Mouse (Mus musculus): Measurements from ENCODE around the gene Prelp. TPM values are rescaled to one million over a fixed set of nuclear protein-coding genes. Genes with fewer than 3 reads are reported as not detected.

The Prelp gene
- polyA plus RNA-seq, 1 experiment from 2014 or later = 8.7 TPM

- Histone ChIP-seq H3K4me1 (ENCODE audit: control insufficient read depth, insufficient read depth, low read length) (peaks cover 14% of the 10 kb centered on the region), H3K36me3 (ENCODE audit: control insufficient read depth, insufficient read depth, low read length) (no peaks in the 10 kb centered on the region), H3K4me2 (ENCODE audit: low read length) (no peak overlapping the region), H3K4me3 (replicated peaks; ENCODE audit: low read depth, low read length) (no peak overlapping the region), H3K27ac (replicated peaks; ENCODE audit: low read depth, low read length) (no peak overlapping the region), H3K27me3 (ENCODE audit: control insufficient read depth, insufficient read depth, low read length) (no peaks in the 10 kb centered on the region), H3K9me3 (ENCODE audit: control insufficient read depth, low read length) (no peaks in the 10 kb centered on the region), H3K9ac (replicated peaks; ENCODE audit: low read length) (no peak overlapping the region)
- WGBS = 84% methylated on average over 6 of the region's 6 CpGs
- no peak for DNase-seq
- no peak for ATAC-seq (ENCODE audit: low FRiP score, low TSS enrichment)
These were observed 8.2 kb downstream of the Prelp start for GRCm38 (mm10) chr1:133913018-133913417.

- ATAC-seq (ENCODE audit: low FRiP score, low TSS enrichment) = no peak
- Histone ChIP-seq H3K4me1 (ENCODE audit: control insufficient read depth, insufficient read depth, low read length) (peaks cover 22% of the 10 kb centered on the region), H3K27me3 (ENCODE audit: control insufficient read depth, insufficient read depth, low read length) (no peaks in the 10 kb centered on the region), H3K27ac (replicated peaks; ENCODE audit: low read depth, low read length) (no peak overlapping the region), H3K36me3 (ENCODE audit: control insufficient read depth, insufficient read depth, low read length) (no peaks in the 10 kb centered on the region), H3K4me3 (replicated peaks; ENCODE audit: low read depth, low read length) (no peak overlapping the region), H3K9me3 (ENCODE audit: control insufficient read depth, low read length) (no peaks in the 10 kb centered on the region), H3K4me2 (ENCODE audit: low read length) (no peak overlapping the region), H3K9ac (replicated peaks; ENCODE audit: low read length) (no peak overlapping the region)
- 24% methylated on average over 4 of the region's 4 CpGs for WGBS
- DNase-seq = peak; percentile 89
These were observed 9.8 kb downstream of the Prelp start for GRCm38 (mm10) chr1:133911456-133911855.

- Histone ChIP-seq H3K27me3 (ENCODE audit: control insufficient read depth, insufficient read depth, low read length) (no peaks in the 10 kb centered on the region), H3K9me3 (ENCODE audit: control insufficient read depth, low read length) (no peaks in the 10 kb centered on the region), H3K36me3 (ENCODE audit: control insufficient read depth, insufficient read depth, low read length) (no peaks in the 10 kb centered on the region), H3K4me1 (ENCODE audit: control insufficient read depth, insufficient read depth, low read length) (peaks cover 24% of the 10 kb centered on the region), H3K4me3 (replicated peaks; ENCODE audit: low read depth, low read length) (no peak overlapping the region), H3K4me2 (ENCODE audit: low read length) (no peak overlapping the region), H3K9ac (replicated peaks; ENCODE audit: low read length) (no peak overlapping the region), H3K27ac (replicated peaks; ENCODE audit: low read depth, low read length) (no peak overlapping the region)
- ATAC-seq (ENCODE audit: low FRiP score, low TSS enrichment) (no peak), DNase-seq (no peak)
- 65% methylated on average over 4 of the region's 4 CpGs for WGBS
These were observed 10.2 kb downstream of the Prelp start for GRCm38 (mm10) chr1:133911008-133911407.

- H3K9me3 ChIP-seq (ENCODE audit: control insufficient read depth, low read length) = no peaks in the 10 kb centered on the region
- ATAC-seq (ENCODE audit: low FRiP score, low TSS enrichment) = no peak
- H3K4me3 ChIP-seq (replicated peaks; ENCODE audit: low read depth, low read length) = no peak overlapping the region
- H3K9ac ChIP-seq (replicated peaks; ENCODE audit: low read length) = no peak overlapping the region
- no peaks in the 10 kb centered on the region for H3K36me3 ChIP-seq (ENCODE audit: control insufficient read depth, insufficient read depth, low read length)
- H3K4me1 ChIP-seq (ENCODE audit: control insufficient read depth, insufficient read depth, low read length) = peaks cover 24% of the 10 kb centered on the region
- H3K4me2 ChIP-seq (ENCODE audit: low read length) = no peak overlapping the region
- WGBS = 88% methylated on average over 7 of the region's 7 CpGs
- DNase-seq = no peak
- no peaks in the 10 kb centered on the region for H3K27me3 ChIP-seq (ENCODE audit: control insufficient read depth, insufficient read depth, low read length)
- H3K27ac ChIP-seq (replicated peaks; ENCODE audit: low read depth, low read length) = no peak overlapping the region
These were observed 11.1 kb downstream of the Prelp start for GRCm38 (mm10) chr1:133910108-133910507.

GRCm38 (mm10) chr1:133908659-133909575 lies 12.3 kb downstream of the Prelp start:
- H3K4me1 ChIP-seq (ENCODE audit: control insufficient read depth, insufficient read depth, low read length) = peaks cover 24% of the 10 kb centered on the region
- H3K27ac ChIP-seq (replicated peaks; ENCODE audit: low read depth, low read length) = peak overlapping the region; percentile 77
- peak; percentile 65 for DNase-seq
- peak; percentile 3; the same call in 1 of the 2 replicates for ATAC-seq (ENCODE audit: low FRiP score, low TSS enrichment)
- H3K27me3 ChIP-seq (ENCODE audit: control insufficient read depth, insufficient read depth, low read length) = no peaks in the 10 kb centered on the region
- H3K9ac ChIP-seq (replicated peaks; ENCODE audit: low read length) = peak overlapping the region; percentile 57
- 15% methylated on average over 27 of the region's 27 CpGs for WGBS
- H3K9me3 ChIP-seq (ENCODE audit: control insufficient read depth, low read length) = no peaks in the 10 kb centered on the region
- peak overlapping the region; percentile 78 for H3K4me2 ChIP-seq (ENCODE audit: low read length)
- no peaks in the 10 kb centered on the region for H3K36me3 ChIP-seq (ENCODE audit: control insufficient read depth, insufficient read depth, low read length)
- H3K4me3 ChIP-seq (replicated peaks; ENCODE audit: low read depth, low read length) = peak overlapping the region; percentile 41

GRCm38 (mm10) chr1:133907949-133908658 lies 13.1 kb downstream of the Prelp start, which contains the start of gene Optc:
TSS of gene Optc (minus strand) at chr1:133907999.
- Histone ChIP-seq H3K4me3 (replicated peaks; ENCODE audit: low read depth, low read length) (peak within 1 kb of the TSS; percentile 41), H3K27ac (replicated peaks; ENCODE audit: low read depth, low read length) (peak within 1 kb of the TSS; percentile 77), H3K9me3 (ENCODE audit: control insufficient read depth, low read length) (no peaks in the 10 kb centered on the region), H3K36me3 (ENCODE audit: control insufficient read depth, insufficient read depth, low read length) (no peaks in the 10 kb centered on the region), H3K4me2 (ENCODE audit: low read length) (peak within 1 kb of the TSS; percentile 78), H3K9ac (replicated peaks; ENCODE audit: low read length) (peak within 1 kb of the TSS; percentile 57), H3K4me1 (ENCODE audit: control insufficient read depth, insufficient read depth, low read length) (peaks cover 24% of the 10 kb centered on the region), H3K27me3 (ENCODE audit: control insufficient read depth, insufficient read depth, low read length) (no peaks in the 10 kb centered on the region)
- peak; percentile 82 for DNase-seq
- WGBS = under 1% methylated on average over 30 of the region's 30 CpGs
- peak; percentile 82 for ATAC-seq (ENCODE audit: low FRiP score, low TSS enrichment)

- no peaks in the 10 kb centered on the region for H3K36me3 ChIP-seq (ENCODE audit: control insufficient read depth, insufficient read depth, low read length)
- peaks cover 24% of the 10 kb centered on the region for H3K4me1 ChIP-seq (ENCODE audit: control insufficient read depth, insufficient read depth, low read length)
- ATAC-seq (ENCODE audit: low FRiP score, low TSS enrichment) (no peak), DNase-seq (no peak)
- peak overlapping the region; percentile 21; the same call in 1 of the 2 replicates for H3K4me2 ChIP-seq (ENCODE audit: low read length)
- H3K27ac ChIP-seq (replicated peaks; ENCODE audit: low read depth, low read length) = peak overlapping the region; percentile 26; the same call in 1 of the 2 replicates
- 45% methylated on average over 12 of the region's 12 CpGs for WGBS
- no peak overlapping the region for H3K9ac ChIP-seq (replicated peaks; ENCODE audit: low read length)
- no peak overlapping the region for H3K4me3 ChIP-seq (replicated peaks; ENCODE audit: low read depth, low read length)
- H3K9me3 ChIP-seq (ENCODE audit: control insufficient read depth, low read length) = no peaks in the 10 kb centered on the region
- no peaks in the 10 kb centered on the region for H3K27me3 ChIP-seq (ENCODE audit: control insufficient read depth, insufficient read depth, low read length)
These were observed 14.8 kb downstream of the Prelp start for GRCm38 (mm10) chr1:133906420-133906819.

- Histone ChIP-seq H3K36me3 (ENCODE audit: control insufficient read depth, insufficient read depth, low read length) (no peaks in the 10 kb centered on the region), H3K9me3 (ENCODE audit: control insufficient read depth, low read length) (no peaks in the 10 kb centered on the region), H3K4me2 (ENCODE audit: low read length) (no peak overlapping the region), H3K27ac (replicated peaks; ENCODE audit: low read depth, low read length) (no peak overlapping the region), H3K4me3 (replicated peaks; ENCODE audit: low read depth, low read length) (no peak overlapping the region), H3K27me3 (ENCODE audit: control insufficient read depth, insufficient read depth, low read length) (no peaks in the 10 kb centered on the region), H3K9ac (replicated peaks; ENCODE audit: low read length) (no peak overlapping the region), H3K4me1 (ENCODE audit: control insufficient read depth, insufficient read depth, low read length) (no peaks in the 10 kb centered on the region)
- DNase-seq = no peak
- WGBS = 72% methylated on average over 9 of the region's 9 CpGs
- ATAC-seq (ENCODE audit: low FRiP score, low TSS enrichment) = no peak
These were observed 20.4 kb downstream of the Prelp start for GRCm38 (mm10) chr1:133900825-133901224.
